Mouse (Mus musculus): Measurements from ENCODE around the gene Hoxc4. TPM values are rescaled to one million over a fixed set of nuclear protein-coding genes. Genes with fewer than 3 reads are reported as not detected.

Gene Hoxc4
- polyA plus RNA-seq, 1 experiment, result 3.9 TPM

DNA sequence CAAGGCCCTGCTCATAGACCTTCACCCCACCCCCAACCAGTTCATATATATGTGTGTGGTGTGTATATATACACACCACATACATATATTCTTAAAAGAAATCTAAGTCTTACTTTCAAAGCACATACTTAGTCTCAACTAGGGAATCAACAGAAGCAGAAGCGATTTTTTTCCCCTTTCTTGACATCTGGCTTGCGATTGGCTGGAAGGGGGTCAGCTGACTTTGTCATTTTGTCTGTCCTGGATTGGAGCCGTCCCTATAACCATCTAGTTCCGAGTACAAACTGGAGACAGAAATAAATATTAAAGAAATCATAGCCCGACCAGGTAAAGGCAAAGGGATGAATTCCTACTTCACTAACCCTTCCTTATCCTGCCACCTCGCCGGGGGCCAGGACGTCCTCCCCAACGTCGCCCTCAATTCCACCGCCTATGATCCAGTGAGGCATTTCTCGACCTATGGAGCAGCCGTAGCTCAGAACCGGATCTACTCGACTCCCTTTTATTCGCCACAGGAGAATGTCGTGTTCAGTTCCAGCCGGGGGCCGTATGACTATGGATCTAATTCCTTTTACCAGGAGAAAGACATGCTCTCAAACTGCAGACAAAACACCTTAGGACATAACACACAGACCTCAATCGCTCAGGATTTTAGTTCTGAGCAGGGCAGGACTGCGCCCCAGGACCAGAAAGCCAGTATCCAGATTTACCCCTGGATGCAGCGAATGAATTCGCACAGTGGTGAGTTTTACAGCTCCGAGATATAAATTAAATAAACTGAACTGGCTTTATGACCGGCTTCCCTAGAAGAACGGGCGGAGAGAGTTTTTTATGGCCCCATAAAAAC is 9.2 kb upstream of the Hoxc4 start:
- Histone ChIP-seq H3K4me1 (ENCODE audit: control insufficient read depth, insufficient read depth, low read length) (no peaks in the 10 kb centered on the region), H3K4me3 (replicated peaks; ENCODE audit: insufficient read depth, low read depth, low read length) (no peak overlapping the region), H3K27ac (ENCODE audit: insufficient read depth, low read length) (no peak overlapping the region), H3K27me3 (ENCODE audit: control insufficient read depth, insufficient read depth, low read length) (peaks cover 19% of the 10 kb centered on the region; the same call in 1 of the 2 replicates)
- WGBS, result 3% methylated on average over 27 of the region's 27 CpGs
- no peak for TF ChIP-seq POLR2A (IDR thresholded peaks at IDR 0.05; ENCODE audit: borderline replicate concordance, insufficient read depth, low read length)
- TF ChIP-seq CTCF (IDR thresholded peaks at IDR 0.05; ENCODE audit: borderline replicate concordance, insufficient read depth, low read depth, low read length), result no peak
- DNase-seq, result no peak

DNA sequence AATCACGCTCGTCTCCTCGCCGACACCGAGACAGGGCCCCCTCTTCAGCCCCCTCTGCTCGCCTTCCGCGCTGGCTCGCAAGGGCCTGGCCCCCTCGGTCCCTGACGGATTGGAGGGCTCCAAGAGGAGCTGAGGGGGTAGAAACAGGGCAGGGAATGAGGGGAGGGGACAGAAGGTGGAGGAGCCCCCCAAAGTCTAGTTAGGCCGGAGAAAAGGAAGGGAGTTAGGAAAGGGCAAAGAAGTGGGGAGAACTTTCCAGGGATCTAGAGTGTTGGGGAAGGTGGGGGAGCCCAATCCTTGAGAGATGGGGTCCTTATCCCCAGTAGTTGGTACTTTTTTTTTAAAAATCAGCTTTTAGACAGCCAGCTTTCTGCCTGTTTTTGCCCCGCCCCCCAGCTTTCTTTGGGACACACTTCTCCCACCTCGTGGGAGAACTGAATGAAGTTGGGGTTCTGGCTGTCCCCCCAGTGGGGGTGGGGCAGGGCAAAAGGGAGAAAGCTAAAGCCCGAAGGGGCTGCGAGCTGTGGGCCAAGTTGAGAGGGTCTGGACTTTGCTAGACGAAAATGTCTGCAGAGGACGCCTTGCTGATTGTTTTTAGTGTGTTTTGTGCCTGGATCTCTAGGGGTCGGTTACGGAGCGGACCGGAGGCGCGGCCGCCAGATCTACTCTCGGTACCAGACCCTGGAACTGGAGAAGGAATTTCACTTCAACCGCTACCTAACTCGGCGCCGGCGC is 8.5 kb upstream of the Hoxc4 start:
- H3K27ac ChIP-seq (ENCODE audit: insufficient read depth, low read length), result no peak overlapping the region
- DNase-seq, result no peak
- no peak for TF ChIP-seq POLR2A (IDR thresholded peaks at IDR 0.05; ENCODE audit: borderline replicate concordance, insufficient read depth, low read length)
- TF ChIP-seq CTCF (IDR thresholded peaks at IDR 0.05; ENCODE audit: borderline replicate concordance, insufficient read depth, low read depth, low read length), result no peak
- H3K4me3 ChIP-seq (replicated peaks; ENCODE audit: insufficient read depth, low read depth, low read length), result no peak overlapping the region
- H3K4me1 ChIP-seq (ENCODE audit: control insufficient read depth, insufficient read depth, low read length), result no peaks in the 10 kb centered on the region
- H3K27me3 ChIP-seq (ENCODE audit: control insufficient read depth, insufficient read depth, low read length), result peaks cover 19% of the 10 kb centered on the region; the same call in 1 of the 2 replicates
- 2% methylated on average over 31 of the region's 31 CpGs for WGBS

DNA sequence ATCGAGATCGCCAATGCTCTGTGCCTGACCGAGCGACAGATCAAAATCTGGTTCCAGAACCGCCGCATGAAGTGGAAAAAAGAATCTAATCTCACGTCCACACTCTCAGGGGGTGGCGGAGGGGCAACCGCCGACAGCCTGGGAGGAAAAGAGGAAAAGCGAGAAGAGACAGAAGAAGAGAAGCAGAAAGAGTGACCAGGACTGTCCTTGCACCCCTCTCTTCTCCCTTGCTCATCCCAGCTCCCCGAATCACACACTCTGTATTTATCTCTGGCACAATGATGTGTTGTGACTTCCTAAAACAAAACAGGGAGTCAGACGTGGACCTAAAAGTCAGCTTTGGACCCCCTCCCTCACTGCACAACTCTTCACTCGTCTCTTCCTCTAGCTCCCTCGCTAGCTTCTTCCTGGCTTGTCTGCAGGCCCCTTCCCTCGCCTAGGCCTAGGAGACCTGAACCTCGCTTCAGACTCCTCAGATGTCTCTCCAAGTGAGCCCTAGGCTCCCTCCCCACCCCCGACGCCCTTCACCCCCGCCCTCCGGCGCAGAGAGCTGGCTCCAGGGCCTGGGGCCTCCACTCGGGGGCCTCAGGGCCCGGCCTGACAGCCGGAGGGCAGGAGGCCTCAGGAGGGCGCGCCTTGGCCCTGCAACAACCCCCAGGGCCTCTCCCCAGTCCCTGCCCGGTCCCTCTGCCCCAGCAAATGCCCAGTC is 7.7 kb upstream of the Hoxc4 start:
- no peak for DNase-seq
- peaks cover 17% of the 10 kb centered on the region; the same call in 1 of the 2 replicates for H3K27me3 ChIP-seq (ENCODE audit: control insufficient read depth, insufficient read depth, low read length)
- no peaks in the 10 kb centered on the region for H3K4me1 ChIP-seq (ENCODE audit: control insufficient read depth, insufficient read depth, low read length)
- WGBS, result 3% methylated on average over 28 of the region's 28 CpGs
- H3K27ac ChIP-seq (ENCODE audit: insufficient read depth, low read length), result no peak overlapping the region
- H3K4me3 ChIP-seq (replicated peaks; ENCODE audit: insufficient read depth, low read depth, low read length), result no peak overlapping the region
- TF ChIP-seq CTCF (IDR thresholded peaks at IDR 0.05; ENCODE audit: borderline replicate concordance, insufficient read depth, low read depth, low read length), result no peak

DNA sequence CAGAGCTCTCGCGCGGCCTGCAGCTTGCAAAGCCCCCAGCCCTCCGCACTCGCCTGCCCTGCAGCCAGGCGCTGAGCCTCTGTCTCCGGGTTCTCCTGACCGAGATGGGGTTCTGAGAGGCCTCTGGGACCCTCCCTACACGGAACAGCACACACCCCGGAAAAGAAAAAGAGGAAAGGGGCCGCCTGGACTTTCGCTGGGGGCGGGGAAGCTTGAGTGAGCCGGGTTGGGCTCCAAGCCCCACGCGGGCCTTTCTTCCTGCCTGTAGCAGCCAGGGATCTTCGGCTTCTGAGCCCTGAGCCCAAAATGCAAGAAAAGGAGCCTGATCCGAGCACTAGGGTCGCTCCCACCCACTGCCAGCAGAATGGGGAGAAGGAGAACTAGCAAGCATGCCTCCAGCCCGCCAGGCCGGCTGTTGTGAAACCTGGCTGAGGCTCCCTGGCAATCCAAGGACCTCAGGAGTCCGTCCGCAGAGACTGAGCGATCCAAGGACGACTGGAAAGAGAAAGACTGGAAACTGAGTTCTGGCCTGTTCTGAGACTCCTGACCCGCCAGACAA is 6.7 kb upstream of the Hoxc4 start:
- Histone ChIP-seq H3K4me1 (ENCODE audit: control insufficient read depth, insufficient read depth, low read length) (no peaks in the 10 kb centered on the region), H3K27me3 (ENCODE audit: control insufficient read depth, insufficient read depth, low read length) (peaks cover 17% of the 10 kb centered on the region; the same call in 1 of the 2 replicates), H3K4me3 (replicated peaks; ENCODE audit: insufficient read depth, low read depth, low read length) (no peak overlapping the region), H3K27ac (ENCODE audit: insufficient read depth, low read length) (no peak overlapping the region)
- 6% methylated on average over 26 of the region's 26 CpGs for WGBS
- no peak for TF ChIP-seq CTCF (IDR thresholded peaks at IDR 0.05; ENCODE audit: borderline replicate concordance, insufficient read depth, low read depth, low read length)
- no peak for TF ChIP-seq POLR2A (IDR thresholded peaks at IDR 0.05; ENCODE audit: borderline replicate concordance, insufficient read depth, low read length)
- DNase-seq, result no peak

DNA sequence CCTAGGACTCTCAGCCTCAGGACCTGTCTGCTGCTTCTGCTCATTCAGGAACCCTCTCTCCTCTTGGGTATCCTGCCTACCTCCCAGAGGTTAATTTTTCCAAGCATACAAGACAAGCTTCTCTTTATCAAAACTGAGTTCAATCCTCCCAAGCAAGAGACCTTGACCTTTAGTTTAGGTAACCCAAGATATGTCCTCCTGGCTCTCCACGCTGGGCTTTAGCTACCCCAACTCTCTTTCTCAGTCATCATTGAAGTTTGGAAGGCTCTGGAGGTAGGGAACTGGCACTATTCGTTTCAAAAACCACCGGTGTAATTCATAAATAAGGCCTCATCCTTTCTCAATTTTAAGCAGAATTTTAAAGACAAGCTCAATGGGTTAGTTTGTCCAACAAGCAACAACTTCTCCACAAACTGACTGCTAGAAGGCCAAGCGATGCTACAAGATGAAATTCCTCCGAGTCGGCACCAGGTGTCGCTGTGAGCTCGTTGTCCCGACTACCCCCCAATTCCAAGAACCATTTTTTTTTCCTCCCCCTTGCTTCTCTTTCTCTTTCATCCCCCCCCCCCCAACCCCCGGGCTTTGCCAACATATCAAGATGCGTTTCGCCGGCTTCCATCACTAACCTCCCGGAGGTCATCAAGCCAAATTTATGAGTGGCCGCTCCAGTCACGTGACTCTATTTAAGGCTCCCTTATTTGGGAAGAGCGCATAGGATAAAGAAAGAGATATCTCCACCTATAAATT is 5.3 kb upstream of the Hoxc4 start:
- Histone ChIP-seq H3K4me3 (replicated peaks; ENCODE audit: insufficient read depth, low read depth, low read length) (no peak overlapping the region), H3K4me1 (ENCODE audit: control insufficient read depth, insufficient read depth, low read length) (no peaks in the 10 kb centered on the region), H3K27me3 (ENCODE audit: control insufficient read depth, insufficient read depth, low read length) (peaks cover 17% of the 10 kb centered on the region; the same call in 1 of the 2 replicates), H3K27ac (ENCODE audit: insufficient read depth, low read length) (no peak overlapping the region)
- WGBS, result 4% methylated on average over 17 of the region's 17 CpGs
- DNase-seq, result no peak
- TF ChIP-seq CTCF (IDR thresholded peaks at IDR 0.05; ENCODE audit: borderline replicate concordance, insufficient read depth, low read depth, low read length) (peak; percentile 74), POLR2A (IDR thresholded peaks at IDR 0.05; ENCODE audit: borderline replicate concordance, insufficient read depth, low read length) (no peak)

DNA sequence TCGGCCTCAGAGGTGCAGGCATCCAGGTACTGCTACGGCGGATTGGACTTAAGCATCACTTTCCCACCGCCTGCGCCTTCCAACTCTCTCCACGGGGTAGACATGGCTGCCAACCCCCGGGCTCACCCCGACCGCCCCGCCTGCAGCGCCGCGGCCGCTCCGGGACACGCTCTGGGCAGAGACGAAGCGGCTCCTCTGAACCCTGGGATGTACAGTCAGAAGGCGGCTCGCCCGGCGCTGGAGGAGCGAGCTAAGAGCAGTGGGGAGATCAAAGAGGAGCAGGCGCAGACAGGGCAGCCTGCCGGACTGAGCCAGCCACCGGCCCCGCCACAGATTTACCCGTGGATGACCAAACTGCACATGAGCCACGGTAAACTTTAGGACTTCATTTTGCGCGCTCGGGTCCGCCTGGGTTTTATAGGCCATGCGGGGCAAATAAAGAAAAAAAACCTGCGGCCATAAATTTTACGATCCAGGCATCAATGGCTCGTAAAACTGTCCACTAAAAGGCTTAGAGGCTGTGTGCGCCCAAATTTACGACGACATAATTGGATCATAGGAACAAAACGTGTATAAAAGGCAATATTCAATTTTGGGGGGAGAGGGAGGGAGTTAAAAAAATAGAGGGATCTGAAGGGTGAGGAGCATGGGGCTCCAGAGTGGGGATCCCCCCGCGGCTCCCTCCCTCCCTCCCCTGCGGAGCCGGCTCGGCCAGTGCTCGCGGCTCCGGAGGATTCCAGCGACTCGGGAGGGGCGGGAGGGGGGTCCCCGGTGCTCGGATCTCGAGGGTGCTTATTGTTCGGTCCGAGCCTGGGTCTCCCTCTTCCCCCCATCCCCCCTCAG is 4.3 kb upstream of the Hoxc4 start:
- H3K27me3 ChIP-seq (ENCODE audit: control insufficient read depth, insufficient read depth, low read length), result peaks cover 17% of the 10 kb centered on the region; the same call in 1 of the 2 replicates

More for the DNA sequence above, 4.3 kb upstream of the Hoxc4 start:
- H3K4me1 ChIP-seq (ENCODE audit: control insufficient read depth, insufficient read depth, low read length), result no peaks in the 10 kb centered on the region
- no peak for DNase-seq
- 1% methylated on average over 57 of the region's 57 CpGs for WGBS
- H3K27ac ChIP-seq (ENCODE audit: insufficient read depth, low read length), result no peak overlapping the region
- no peak overlapping the region for H3K4me3 ChIP-seq (replicated peaks; ENCODE audit: insufficient read depth, low read depth, low read length)
- TF ChIP-seq CTCF (IDR thresholded peaks at IDR 0.05; ENCODE audit: borderline replicate concordance, insufficient read depth, low read depth, low read length), result no peak
- TF ChIP-seq POLR2A (IDR thresholded peaks at IDR 0.05; ENCODE audit: borderline replicate concordance, insufficient read depth, low read length), result no peak

Measured in cerebellum, adult 2 months (tissue).